Mouse (Mus musculus) megakaryocyte progenitor cell, adult 5-6 weeks (primary cell): ENCODE data around the gene Tbc1d20. TPM values are rescaled to one million over a fixed set of nuclear protein-coding genes. Genes with fewer than 3 reads are reported as not detected.
A peak's percentile ranks its signal among the peaks of the same experiment; 100 is the strongest.

ENCODE experiments used
- ATAC-seq: replicated peaks from 2 replicates; pipeline ENCODE4 v1.8.0; 2016; ENCODE audit warnings: mild to moderate bottlenecking, moderate TSS enrichment, inconsistent platforms; ENCODE audit not compliant: poor library complexity
- total RNA-seq, 2 experiments: library from RNA; stranded (forward) in 1 of 2; stranded (reverse) in 1 of 2; fragments of 157-497, 149-512 nt in 1 of 2; fragments of 200-1000 nt in 1 of 2; gene quantifications; 2 replicates each; pipeline versions ENCODE4 v1.2.3 to v1.2.4; 2015 to 2017

Gene Tbc1d20
- 18.4 and 19.7 TPM in 2 replicates for total RNA-seq (2015)
- 17.2 and 19.1 TPM in 2 replicates for total RNA-seq (2017)

- ATAC-seq: peak; percentile 77
Measured at GRCm38 (mm10) chr2:152293727-152294475, at the start of gene Tbc1d20. Gene Tbc1d20 (plus strand): TSS chr2:152293828.

- no peak for ATAC-seq
Measured at GRCm38 (mm10) chr2:152247213-152247612, 46.4 kb upstream of the Tbc1d20 start.

GRCm38 (mm10) chr2:152250511-152250910 lies 43.1 kb upstream of the Tbc1d20 start:
- no peak for ATAC-seq

- ATAC-seq: no peak
Measured at GRCm38 (mm10) chr2:152259739-152260138, 33.9 kb upstream of the Tbc1d20 start.

GRCm38 (mm10) chr2:152273639-152274038 lies 20.0 kb upstream of the Tbc1d20 start:
- ATAC-seq: peak; percentile 42; the same call in 1 of the 2 replicates

DNA sequence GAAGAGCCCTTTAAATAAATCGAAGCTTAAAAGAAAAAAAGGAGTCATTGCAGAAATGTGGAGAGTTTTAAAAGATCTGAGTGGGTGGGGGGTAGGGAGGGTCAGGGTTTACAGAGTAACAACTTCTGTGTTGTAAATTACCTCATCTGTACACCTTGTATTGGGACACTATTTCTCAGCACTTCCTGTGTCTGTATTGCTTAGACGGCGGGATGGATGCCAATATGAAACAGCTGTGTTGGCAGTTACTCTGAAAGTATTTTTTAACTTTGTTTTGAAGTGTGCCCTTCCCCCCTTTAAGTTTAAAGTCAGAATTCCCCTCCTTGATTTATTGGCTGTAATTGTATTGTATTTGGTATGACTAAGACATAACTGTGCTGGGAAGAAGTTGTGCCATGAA lies 12.2 kb upstream of the Tbc1d20 start:
- no peak for ATAC-seq

DNA sequence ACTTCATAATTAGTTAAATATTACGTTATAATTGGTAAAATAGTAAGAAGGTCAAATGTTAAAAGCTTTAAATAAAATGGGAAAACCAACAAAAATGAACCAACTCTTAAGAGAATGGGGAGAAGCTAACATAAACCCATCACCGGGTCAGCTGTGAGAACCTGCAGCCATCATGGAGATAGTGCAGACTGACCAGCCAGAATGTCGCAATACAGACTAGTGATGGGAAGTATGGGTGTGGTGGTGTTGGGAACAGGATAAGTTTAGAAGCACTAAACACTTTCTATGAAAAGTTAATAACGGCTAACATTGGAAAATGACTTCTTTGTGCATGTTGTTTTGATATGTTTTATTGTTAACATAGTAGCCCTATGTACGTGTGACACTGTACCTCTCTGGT lies 6.1 kb upstream of the Tbc1d20 start:
- ATAC-seq: no peak

- no peak for ATAC-seq
Measured at GRCm38 (mm10) chr2:152288046-152288445, 5.6 kb upstream of the Tbc1d20 start.

DNA sequence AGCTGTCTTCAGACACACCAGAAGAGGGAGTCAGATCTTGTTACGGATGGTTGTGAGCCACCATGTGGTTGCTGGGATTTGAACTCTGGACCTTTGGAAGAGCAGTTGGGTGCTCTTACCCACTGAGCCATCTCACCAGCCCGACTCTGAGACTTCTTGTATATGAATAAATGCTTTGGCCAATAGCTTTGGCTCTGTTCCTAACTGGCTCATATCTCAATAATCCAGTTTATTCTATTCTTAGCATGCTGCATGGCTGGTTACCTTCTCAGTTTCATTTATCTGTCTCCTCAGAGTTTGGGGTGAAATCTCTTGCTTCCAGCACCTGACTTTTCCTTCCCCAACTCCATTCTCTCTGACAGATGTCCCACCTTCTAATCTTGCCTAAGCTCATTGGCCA lies 4.0 kb upstream of the Tbc1d20 start:
- ATAC-seq: peak; percentile 27

DNA sequence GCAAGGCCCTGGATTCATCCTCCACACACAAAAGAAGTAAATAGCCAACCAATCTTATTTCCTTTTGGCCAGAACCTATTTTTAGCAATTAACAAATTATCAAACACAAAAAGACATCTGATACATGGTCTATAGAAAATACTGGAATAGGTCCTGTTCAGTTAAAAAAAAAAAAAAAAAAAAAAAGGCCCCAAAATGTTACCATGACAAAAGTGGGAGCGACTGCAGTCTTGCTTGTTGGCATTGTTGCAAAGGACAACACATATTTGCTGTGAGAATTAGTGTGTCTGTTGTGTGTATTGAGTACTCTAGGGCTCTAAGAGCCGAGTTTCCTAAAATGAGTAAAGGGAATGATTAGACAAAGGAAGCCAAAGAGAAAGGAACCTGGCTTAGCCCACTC lies 1.2 kb upstream of the Tbc1d20 start:
- ATAC-seq: no peak

- ATAC-seq: peak; percentile 21
Measured at GRCm38 (mm10) chr2:152293179-152293726, 375 bp upstream of the Tbc1d20 start.

- peak; percentile 26; the same call in 1 of the 2 replicates for ATAC-seq
Measured at GRCm38 (mm10) chr2:152294541-152294940, 913 bp downstream of the Tbc1d20 start.

DNA sequence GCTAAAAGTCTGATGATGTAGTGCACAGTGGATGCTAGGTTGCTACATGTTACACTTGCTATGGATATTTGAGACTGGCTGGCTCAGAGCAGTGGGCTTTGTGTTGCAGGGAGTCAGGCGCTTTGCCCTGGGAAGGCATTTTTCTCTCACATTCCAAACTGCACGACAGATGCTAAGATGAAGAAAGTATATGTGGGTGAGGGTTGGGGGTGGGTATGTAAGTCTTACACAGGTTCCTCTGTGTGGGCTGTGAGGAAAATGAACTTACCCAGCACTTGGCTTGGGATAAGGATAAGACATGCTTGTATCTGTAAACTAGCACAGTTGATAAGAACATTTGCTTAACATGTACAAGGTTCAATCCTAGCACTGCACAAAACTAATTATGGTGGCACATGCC lies 9.2 kb downstream of the Tbc1d20 start:
- no peak for ATAC-seq

- ATAC-seq: no peak
Measured at GRCm38 (mm10) chr2:152303781-152304180, 10.2 kb downstream of the Tbc1d20 start.

DNA sequence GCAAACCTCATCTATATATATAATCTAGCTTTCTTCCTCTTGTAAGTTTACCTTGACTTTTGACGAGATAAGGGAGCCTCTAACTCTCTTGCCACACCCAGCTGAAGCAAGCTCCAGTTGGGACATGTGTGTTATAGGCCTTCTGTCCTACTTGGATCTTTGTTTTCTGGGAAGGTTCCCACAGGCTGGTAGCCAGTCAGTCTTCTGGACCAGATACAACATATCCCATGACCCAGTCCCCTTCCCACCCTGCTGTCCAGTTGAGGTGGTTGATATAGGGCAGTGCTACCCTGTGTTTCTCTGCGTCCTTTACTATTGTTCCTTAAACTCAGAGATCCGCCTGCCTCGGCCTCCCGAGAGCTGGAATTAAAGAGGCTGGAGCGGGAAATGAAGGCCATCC lies 11.9 kb downstream of the Tbc1d20 start:
- ATAC-seq: no peak

- ATAC-seq: no peak
Measured at GRCm38 (mm10) chr2:152307186-152307585, 13.6 kb downstream of the Tbc1d20 start.

GRCm38 (mm10) chr2:152312996-152313395 lies 19.4 kb downstream of the Tbc1d20 start:
- ATAC-seq: no peak

GRCm38 (mm10) chr2:152313926-152314325 lies 20.3 kb downstream of the Tbc1d20 start:
- ATAC-seq: no peak

DNA sequence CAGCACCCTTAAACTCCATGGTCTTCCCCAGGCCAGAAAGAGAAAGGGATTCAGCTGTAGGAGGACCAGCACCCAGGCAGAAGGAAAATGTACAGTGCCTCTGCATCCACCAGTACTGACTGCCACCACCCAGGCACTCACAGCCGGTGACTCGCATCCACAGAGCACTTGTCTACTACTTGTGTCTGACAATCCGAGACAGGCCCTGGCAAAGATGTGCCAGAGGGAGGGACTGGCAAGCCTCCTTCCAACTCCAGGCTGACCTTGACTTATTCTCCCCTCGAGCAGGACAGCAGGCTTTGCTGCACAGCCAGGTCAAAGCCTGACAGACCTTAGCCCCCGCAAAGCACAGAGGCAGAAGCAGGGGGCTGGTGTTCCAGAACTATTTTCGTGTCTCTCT lies 23.4 kb downstream of the Tbc1d20 start:
- no peak for ATAC-seq

DNA sequence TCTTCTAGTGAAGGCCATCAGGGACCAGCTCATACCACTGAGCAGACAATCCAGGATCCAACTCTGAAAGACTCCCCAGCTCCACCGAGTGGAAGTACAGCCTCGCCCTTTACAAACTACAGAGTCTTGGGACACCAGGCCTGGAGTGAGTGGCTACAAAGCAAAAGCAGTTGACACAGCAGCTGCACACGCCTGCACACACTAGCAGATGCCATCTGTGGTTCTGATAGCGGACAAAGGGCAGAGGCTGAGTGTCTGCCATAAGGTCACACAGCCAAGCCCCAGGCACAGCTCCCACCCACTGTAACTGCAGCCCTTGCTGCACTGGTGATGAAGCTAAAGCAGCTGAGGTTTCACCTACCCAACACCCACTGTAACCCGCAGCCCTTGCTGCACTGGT lies 27.9 kb downstream of the Tbc1d20 start:
- no peak for ATAC-seq

GRCm38 (mm10) chr2:152322198-152322597 lies 28.6 kb downstream of the Tbc1d20 start:
- ATAC-seq: no peak

DNA sequence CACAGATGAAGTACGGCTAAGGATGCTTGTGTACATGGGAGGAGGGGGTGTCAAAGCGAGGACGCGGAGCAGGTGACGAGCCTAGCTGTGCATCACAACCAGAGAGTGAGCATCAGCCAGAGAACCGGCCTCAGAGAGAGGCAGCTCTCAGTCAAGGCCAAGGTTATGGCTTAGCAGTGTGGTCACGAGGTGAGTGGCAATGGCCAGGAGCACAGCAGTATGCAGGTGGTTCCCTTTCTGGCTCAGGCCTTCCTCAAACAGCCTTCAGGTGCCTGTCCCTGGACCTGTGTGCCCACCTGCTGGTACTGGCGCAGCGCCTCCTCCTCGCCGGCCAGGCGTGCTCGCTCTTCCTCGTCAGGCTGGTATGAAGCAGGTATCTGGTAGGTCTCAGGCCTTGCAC lies 30.3 kb downstream of the Tbc1d20 start:
- no peak for ATAC-seq

- ATAC-seq: no peak
Measured at GRCm38 (mm10) chr2:152324842-152325241, 31.2 kb downstream of the Tbc1d20 start.
